Mouse (Mus musculus): ENCODE measurements around the gene Dlst. TPM values are rescaled to one million over a fixed set of nuclear protein-coding genes. Genes with fewer than 3 reads are reported as not detected.

The Dlst gene
- polyA plus RNA-seq, 1 experiment from 2014 or later, result 111 TPM

DNA sequence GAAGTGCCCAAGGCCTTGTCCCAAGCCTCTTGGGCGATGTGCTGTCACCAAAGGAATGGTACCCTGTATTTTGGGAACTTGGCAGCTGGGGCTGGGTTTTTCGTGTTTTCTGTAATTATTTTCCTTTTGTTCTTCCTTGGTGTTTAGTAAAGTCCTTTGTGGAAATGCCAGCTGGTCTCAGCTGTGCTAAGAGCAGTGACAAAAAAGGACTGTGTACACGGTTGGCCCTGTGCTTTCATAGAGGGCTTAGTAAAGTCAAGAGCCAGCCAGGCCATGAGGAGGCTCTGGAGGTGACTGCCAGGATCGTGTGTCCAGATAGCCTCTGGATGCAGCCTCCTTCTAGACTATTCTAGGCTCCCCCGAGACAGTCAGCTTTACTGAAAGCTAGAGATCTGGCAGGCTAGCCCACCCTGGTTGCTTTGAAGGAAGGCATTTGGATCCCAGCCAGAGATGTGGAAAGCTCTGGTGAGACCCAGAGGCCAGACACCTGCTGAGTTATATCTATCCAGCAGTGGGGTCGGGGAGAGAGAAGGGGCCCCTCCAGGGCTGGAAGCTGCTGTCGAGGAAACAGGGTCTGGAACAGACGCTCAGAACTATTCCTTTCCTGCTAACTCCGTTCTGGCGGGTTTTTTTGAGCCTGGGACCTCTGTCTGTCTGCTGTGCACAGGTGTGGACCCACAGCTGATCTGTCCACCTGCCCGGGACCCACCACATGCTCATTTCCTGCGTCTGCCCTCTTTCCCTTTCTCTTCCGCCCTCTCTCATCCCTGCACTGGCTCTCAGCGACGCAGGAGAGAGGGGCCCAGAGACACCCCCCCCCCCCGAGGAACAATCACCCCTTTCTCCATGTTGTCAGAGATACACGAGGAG is 71.1 kb downstream of the Dlst start:
- DNase-seq (ENCODE audit: low spot score), result no peak
- Histone ChIP-seq H3K36me3 (no peaks in the 10 kb centered on the region), H3K27ac (replicated peaks) (no peak overlapping the region; the same call in 1 of the 2 replicates), H3K9me3 (replicated peaks) (no peaks in the 10 kb centered on the region), H3K4me1 (peaks cover 44% of the 10 kb centered on the region), H3K4me3 (0 out of 2 replicates have a peak overlapping the region, but pooled peaks have one; percentile 9), H3K27me3 (ENCODE audit: low read depth, poor library complexity, severe bottlenecking) (peaks cover 72% of the 10 kb centered on the region)
- WGBS, result 41% methylated on average over 17 of the region's 17 CpGs

DNA sequence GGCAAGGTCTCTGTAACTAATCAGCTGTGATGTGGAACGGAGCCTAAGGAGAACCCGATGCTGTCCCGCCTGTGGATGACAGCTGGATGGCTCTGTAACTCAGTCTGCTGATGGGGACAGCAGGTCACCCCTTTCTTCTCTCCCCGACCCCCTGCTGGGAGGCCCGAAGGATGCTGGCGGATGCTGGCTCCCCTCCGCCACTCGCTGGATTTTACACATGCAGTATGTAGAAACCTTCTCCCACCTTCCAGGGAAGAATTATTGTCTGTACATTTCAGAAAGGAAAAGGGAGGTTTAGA is 71.7 kb downstream of the Dlst start:
- no peak overlapping the region; the same call in 1 of the 2 replicates for H3K27ac ChIP-seq (replicated peaks)
- no peaks in the 10 kb centered on the region for H3K9me3 ChIP-seq (replicated peaks)
- 0 out of 2 replicates have a peak overlapping the region, but pooled peaks have one; percentile 9 for H3K4me3 ChIP-seq
- no peaks in the 10 kb centered on the region for H3K36me3 ChIP-seq
- H3K4me1 ChIP-seq, result peaks cover 38% of the 10 kb centered on the region
- 9% methylated on average over 8 of the region's 8 CpGs for WGBS
- no peak for DNase-seq (ENCODE audit: low spot score)
- peaks cover 66% of the 10 kb centered on the region for H3K27me3 ChIP-seq (ENCODE audit: low read depth, poor library complexity, severe bottlenecking)

GRCm38 (mm10) chr12:85182898-85183297 is 72.3 kb downstream of the Dlst start:
- 72% methylated on average over 5 of the region's 5 CpGs for WGBS
- Histone ChIP-seq H3K27me3 (ENCODE audit: low read depth, poor library complexity, severe bottlenecking) (peaks cover 60% of the 10 kb centered on the region), H3K9me3 (replicated peaks) (no peaks in the 10 kb centered on the region), H3K36me3 (no peaks in the 10 kb centered on the region), H3K4me3 (no peak overlapping the region), H3K4me1 (peaks cover 32% of the 10 kb centered on the region), H3K27ac (replicated peaks) (no peak overlapping the region)
- no peak for DNase-seq (ENCODE audit: low spot score)

DNA sequence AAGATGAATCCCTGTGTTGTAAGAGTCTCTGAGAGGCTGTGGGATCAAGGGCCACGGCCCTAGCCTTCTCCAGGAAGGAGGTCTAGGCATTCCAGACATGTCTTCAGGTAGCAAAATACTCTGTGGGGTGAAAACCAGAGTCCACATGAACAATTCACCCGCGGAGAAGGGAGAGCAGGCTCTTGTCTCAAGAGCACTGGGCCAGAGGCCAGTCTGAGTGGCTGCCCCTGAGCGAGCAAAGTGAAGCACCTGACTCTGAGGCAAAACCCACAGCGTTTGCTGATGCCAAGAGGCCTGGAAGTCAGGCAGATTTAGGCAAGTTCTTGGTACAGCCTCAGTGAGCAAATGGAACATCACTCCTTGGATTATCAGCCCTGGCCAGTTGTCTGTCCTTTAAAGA is 73.5 kb downstream of the Dlst start:
- Histone ChIP-seq H3K4me3 (no peak overlapping the region), H3K36me3 (no peaks in the 10 kb centered on the region), H3K9me3 (replicated peaks) (no peaks in the 10 kb centered on the region), H3K27ac (replicated peaks) (no peak overlapping the region), H3K27me3 (ENCODE audit: low read depth, poor library complexity, severe bottlenecking) (peaks cover 48% of the 10 kb centered on the region), H3K4me1 (peaks cover 26% of the 10 kb centered on the region)
- no peak for DNase-seq (ENCODE audit: low spot score)
- 74% methylated on average over 5 of the region's 5 CpGs for WGBS

Other genes starting within 250 kb of the Dlst start
- gene Ltbp2, start 234.3 kb upstream of the Dlst start, polyA plus RNA-seq (2016; fragmentation: Nextera tagmentation; extraction: Ambion mirVana), result 0.11 and 0.22 TPM in 2 replicates
- gene Fcf1, start 139.9 kb upstream of the Dlst start, polyA plus RNA-seq (2016; fragmentation: Nextera tagmentation; extraction: Ambion mirVana), result 169 and 182 TPM in 2 replicates
- 16.0 and 20.8 TPM in 2 replicates for gene Arel1, start 139.9 kb upstream of the Dlst start, polyA plus RNA-seq (2016; fragmentation: Nextera tagmentation; extraction: Ambion mirVana)
- 30.9 and 33.6 TPM in 2 replicates for gene Ylpm1, start 114.5 kb upstream of the Dlst start, polyA plus RNA-seq (2016; fragmentation: Nextera tagmentation; extraction: Ambion mirVana)
- 2.3 and 3.5 TPM in 2 replicates for gene Prox2, start 74 bp upstream of the Dlst start, polyA plus RNA-seq (2016; fragmentation: Nextera tagmentation; extraction: Ambion mirVana)
- 1.7 and 2.6 TPM in 2 replicates for gene Rps6kl1, start 40.4 kb downstream of the Dlst start, polyA plus RNA-seq (2016; fragmentation: Nextera tagmentation; extraction: Ambion mirVana)
- gene Pgf, start 67.0 kb downstream of the Dlst start, polyA plus RNA-seq (2016; fragmentation: Nextera tagmentation; extraction: Ambion mirVana), result 2.9 and 3.9 TPM in 2 replicates
- 120 and 121 TPM in 2 replicates for gene Eif2b2, start 108.6 kb downstream of the Dlst start, polyA plus RNA-seq (2016; fragmentation: Nextera tagmentation; extraction: Ambion mirVana)
- 8.2 and 8.8 TPM in 2 replicates for gene Mlh3, start 159.8 kb downstream of the Dlst start, polyA plus RNA-seq (2016; fragmentation: Nextera tagmentation; extraction: Ambion mirVana)
- gene Acyp1, start 177.6 kb downstream of the Dlst start, polyA plus RNA-seq (2016; fragmentation: Nextera tagmentation; extraction: Ambion mirVana), result 60.3 and 61.4 TPM in 2 replicates
- 1.2 and 1.5 TPM in 2 replicates for gene Zc2hc1c, start 177.8 kb downstream of the Dlst start, polyA plus RNA-seq (2016; fragmentation: Nextera tagmentation; extraction: Ambion mirVana)
- 20.6 and 21.5 TPM in 2 replicates for gene Nek9, start 228.5 kb downstream of the Dlst start, polyA plus RNA-seq (2016; fragmentation: Nextera tagmentation; extraction: Ambion mirVana)